Mouse (Mus musculus) E14TG2a.4 (cell line): ENCODE measurements around the gene Kif21b.

ENCODE experiments used
- H3K27me3 ChIP-seq: 2 replicates; pipeline ENCODE4 v1.6.1; 2014; ENCODE audit warnings: low read length, control low read depth; ENCODE audit not compliant: insufficient read depth
- H3K36me3 ChIP-seq: 2 replicates; pipeline ENCODE4 v1.6.1; 2014; ENCODE audit warnings: low read length, control low read depth; ENCODE audit not compliant: insufficient read depth
- H3K4me1 ChIP-seq: replicated peaks from 2 replicates; pipeline ENCODE4 v1.6.1; 2014; ENCODE audit warnings: low read depth, low read length, control low read depth
- H3K4me3 ChIP-seq: replicated peaks from 2 replicates; pipeline ENCODE4 v1.5.1; 2014; ENCODE audit warnings: mild to moderate bottlenecking, low read length
- H3K9me3 ChIP-seq: 2 replicates; pipeline ENCODE4 v1.6.1; 2014; ENCODE audit warnings: low read length, control low read depth
- CTCF ChIP-seq: conservative IDR thresholded peaks from 2 replicates; pipeline ENCODE4 v1.5.1; 2014; ENCODE audit warnings: low read length
- NANOG ChIP-seq: IDR thresholded peaks from 2 replicates; pipeline ENCODE4 v1.6.1; 2014; ENCODE audit warnings: borderline replicate concordance, low read length, mixed read lengths
- POU5F1 ChIP-seq: IDR thresholded peaks from 2 replicates; pipeline ENCODE4 v1.6.1; 2014; ENCODE audit warnings: low read length, borderline replicate concordance

The Kif21b gene

DNA sequence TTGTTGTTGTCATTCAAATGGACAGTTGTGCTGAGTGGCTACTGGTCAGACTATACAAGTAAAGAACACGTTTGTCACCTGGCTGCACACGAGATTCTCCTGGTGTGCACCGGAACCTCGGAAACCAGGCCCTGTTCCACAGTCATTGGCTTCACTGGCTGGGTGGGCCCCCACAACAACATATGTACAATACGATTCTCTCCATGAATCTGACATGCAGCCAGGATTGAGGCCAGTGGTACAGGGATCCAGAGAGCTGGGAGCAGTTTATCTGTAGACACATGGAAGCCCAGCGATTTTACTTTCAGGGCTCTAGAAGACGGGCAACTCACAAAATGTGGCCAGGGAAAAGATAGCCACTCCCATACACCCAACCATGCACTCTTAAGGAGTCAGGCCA is 27.5 kb upstream of the Kif21b start:
- H3K4me3 ChIP-seq = no peak overlapping the region
- TF ChIP-seq NANOG = no peak
- no peak for TF ChIP-seq POU5F1
- TF ChIP-seq CTCF = no peak

DNA sequence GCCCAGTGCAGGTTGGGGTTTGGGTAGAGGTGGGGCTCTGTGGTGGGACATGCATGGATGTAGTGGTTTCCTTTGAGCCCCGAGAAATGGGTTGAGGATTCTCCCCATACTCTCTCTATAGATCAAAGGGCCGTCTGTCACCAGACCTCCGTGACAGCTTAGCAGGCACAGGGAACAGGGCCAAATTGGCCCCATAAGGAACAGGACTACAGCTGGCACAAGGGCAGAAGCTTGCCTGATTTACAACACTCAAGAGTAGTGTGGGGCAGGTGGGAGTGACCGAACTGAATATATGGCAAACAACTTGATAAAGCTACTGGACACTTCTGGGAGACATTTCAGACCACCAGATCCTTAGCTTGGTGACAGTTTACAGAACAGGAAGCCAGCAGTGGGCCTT is 26.4 kb upstream of the Kif21b start:
- TF ChIP-seq CTCF (no peak), NANOG (no peak), POU5F1 (no peak)
- peak overlapping the region; percentile 78 for H3K4me3 ChIP-seq
- peaks cover 66% of the 10 kb centered on the region for H3K27me3 ChIP-seq
- H3K36me3 ChIP-seq = no peaks in the 10 kb centered on the region
- peaks cover 17% of the 10 kb centered on the region for H3K4me1 ChIP-seq
- H3K9me3 ChIP-seq = peaks cover 3% of the 10 kb centered on the region; the same call in 1 of the 2 replicates

More for the DNA sequence above, 27.5 kb upstream of the Kif21b start:
- Histone ChIP-seq H3K36me3 (no peaks in the 10 kb centered on the region), H3K27me3 (peaks cover 63% of the 10 kb centered on the region), H3K4me1 (peaks cover 17% of the 10 kb centered on the region), H3K9me3 (peaks cover 5% of the 10 kb centered on the region; the same call in 1 of the 2 replicates)

DNA sequence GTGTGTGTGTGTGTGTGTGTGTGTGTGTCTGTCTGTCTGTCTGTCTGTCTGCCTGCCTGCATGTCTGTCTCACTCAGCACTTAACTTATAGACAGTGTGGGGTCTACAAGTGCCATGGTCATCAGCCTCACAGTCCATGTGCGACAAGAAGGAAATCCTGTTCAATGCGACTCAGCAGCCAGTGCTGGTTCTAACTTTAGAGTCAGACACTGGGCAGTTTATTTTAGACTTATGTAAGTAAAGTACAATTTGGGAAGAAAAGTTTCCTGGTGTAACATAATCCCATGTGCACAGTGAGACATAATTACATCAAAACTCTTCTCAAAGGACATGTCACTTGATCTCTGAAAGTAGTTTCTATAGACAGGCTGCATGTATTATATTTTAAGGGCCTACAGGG is 21.7 kb upstream of the Kif21b start:
- Histone ChIP-seq H3K36me3 (no peaks in the 10 kb centered on the region), H3K27me3 (peaks cover 70% of the 10 kb centered on the region), H3K4me3 (no peak overlapping the region), H3K9me3 (peaks cover 3% of the 10 kb centered on the region; the same call in 1 of the 2 replicates), H3K4me1 (peaks cover 17% of the 10 kb centered on the region)
- no peak for TF ChIP-seq POU5F1
- TF ChIP-seq CTCF = no peak
- TF ChIP-seq NANOG = no peak

DNA sequence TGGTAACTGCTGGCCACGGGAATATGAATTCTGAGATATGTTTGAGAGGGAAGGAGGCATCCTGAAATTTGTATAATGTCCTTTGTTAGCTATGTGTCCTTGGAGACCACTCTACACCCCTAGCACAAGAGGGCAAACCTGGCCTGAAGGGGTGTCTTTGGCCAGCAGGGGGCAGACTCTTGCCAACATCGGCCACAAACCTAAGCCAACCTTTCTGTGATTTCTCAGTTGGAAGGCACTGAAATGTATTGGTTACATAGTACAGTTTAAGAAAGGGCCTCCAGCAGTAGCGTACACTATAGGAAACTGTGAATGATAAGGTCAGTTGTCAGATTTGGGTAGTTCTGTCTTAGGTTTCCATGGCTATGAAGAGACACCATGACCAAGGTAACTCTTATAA is 15.0 kb upstream of the Kif21b start:
- Histone ChIP-seq H3K4me3 (no peak overlapping the region), H3K27me3 (peaks cover 25% of the 10 kb centered on the region; the same call in 1 of the 2 replicates), H3K4me1 (peaks cover 19% of the 10 kb centered on the region), H3K36me3 (no peaks in the 10 kb centered on the region), H3K9me3 (peaks cover 3% of the 10 kb centered on the region; the same call in 1 of the 2 replicates)
- no peak for TF ChIP-seq POU5F1
- peak; percentile 76 for TF ChIP-seq CTCF
- TF ChIP-seq NANOG = no peak

DNA sequence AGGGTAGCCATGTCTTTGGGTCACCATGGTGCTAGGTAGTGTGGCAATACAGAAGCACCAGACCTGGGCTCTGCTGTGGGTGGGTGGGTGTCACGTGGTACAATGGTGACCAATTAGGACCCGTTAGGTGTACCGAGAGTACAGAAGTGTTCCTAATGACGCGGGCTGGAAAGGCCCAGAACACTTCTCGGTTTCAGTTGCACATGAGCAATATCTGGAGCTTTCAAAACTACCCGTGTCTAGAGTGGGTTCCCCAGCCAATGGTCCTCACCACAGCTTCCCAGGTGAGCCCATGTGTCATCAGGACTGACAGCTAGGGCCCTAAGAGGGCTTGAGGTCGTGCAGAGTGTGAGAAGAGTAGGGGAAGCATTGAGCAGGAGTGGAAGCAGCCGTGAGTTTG is 14.1 kb upstream of the Kif21b start:
- Histone ChIP-seq H3K4me1 (peaks cover 20% of the 10 kb centered on the region), H3K36me3 (no peaks in the 10 kb centered on the region), H3K27me3 (peaks cover 18% of the 10 kb centered on the region; the same call in 1 of the 2 replicates), H3K9me3 (peaks cover 3% of the 10 kb centered on the region; the same call in 1 of the 2 replicates), H3K4me3 (no peak overlapping the region)
- TF ChIP-seq CTCF = no peak
- TF ChIP-seq POU5F1 = no peak
- TF ChIP-seq NANOG = no peak

DNA sequence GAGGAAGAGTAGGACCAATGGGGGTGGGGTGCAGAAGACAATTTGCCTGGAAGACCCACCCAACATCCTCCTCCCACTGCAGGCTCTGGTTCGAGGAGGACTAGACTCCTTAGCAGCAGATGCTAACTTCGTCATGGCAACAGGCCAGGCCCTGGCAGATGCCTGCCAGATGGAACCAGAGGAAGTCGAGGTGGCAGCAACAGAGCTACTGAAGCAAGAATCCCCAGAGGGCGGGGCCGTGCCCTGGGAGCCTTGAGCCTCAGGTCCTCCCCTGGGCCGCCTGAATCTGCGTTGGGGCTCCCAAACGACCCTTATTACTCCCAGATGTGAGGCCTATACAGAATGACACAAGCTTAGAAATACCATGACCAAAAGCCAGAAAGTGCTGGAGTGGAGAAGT is 12.3 kb upstream of the Kif21b start:
- H3K27me3 ChIP-seq = peaks cover 15% of the 10 kb centered on the region
- H3K4me1 ChIP-seq = peaks cover 26% of the 10 kb centered on the region
- H3K4me3 ChIP-seq = no peak overlapping the region
- no peaks in the 10 kb centered on the region; the same call in 1 of the 2 replicates for H3K9me3 ChIP-seq
- TF ChIP-seq CTCF (no peak), POU5F1 (no peak), NANOG (no peak)
- H3K36me3 ChIP-seq = no peaks in the 10 kb centered on the region

DNA sequence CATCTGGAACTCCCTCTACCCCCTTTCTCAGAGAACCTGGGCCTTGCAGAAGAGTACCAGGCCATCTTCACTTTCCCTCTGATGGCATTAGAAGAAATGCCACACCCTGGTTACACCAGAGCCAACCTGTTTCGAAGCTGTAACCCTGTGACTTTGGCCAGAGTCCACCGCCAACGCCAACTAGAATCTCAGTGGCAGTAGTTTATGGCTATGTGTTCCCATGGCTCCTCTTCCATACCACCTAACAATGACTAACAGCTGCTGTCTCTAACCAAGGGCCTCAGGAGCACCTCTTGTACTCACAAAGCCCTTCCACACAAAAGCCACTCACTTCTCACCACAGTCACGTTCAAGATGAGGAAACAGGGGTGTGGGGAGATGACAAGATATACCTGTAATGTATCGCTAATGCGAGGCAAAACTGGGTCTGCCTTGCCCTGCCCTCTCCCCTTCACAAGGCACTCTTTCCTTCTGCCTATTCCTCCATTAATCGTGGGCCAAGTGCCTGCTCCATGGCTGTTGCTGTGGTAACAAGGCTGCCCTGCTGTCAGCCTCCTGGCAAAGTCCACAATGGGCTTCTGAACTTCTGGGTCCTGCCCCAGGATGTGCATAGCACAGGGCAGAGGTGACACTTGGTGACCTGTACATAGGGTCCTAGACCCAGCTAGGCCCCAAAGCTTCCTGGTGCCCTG is 11.5 kb upstream of the Kif21b start:
- Histone ChIP-seq H3K36me3 (no peaks in the 10 kb centered on the region), H3K4me1 (peaks cover 31% of the 10 kb centered on the region), H3K4me3 (no peak overlapping the region), H3K27me3 (peaks cover 21% of the 10 kb centered on the region), H3K9me3 (no peaks in the 10 kb centered on the region)
- no peak for TF ChIP-seq NANOG
- no peak for TF ChIP-seq CTCF
- no peak for TF ChIP-seq POU5F1

DNA sequence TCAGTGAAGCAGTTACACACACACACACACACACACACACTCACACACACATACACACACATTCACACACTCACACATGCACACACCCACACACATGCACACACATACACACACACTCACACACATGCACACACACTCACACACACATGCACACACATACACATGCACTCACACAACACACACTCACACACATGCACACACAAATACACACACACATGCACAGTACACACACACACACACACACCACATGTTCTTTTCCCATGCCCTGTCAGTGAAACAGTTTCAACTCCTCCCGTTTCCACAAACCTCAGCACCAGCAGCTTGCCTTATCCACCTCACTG is 11.0 kb upstream of the Kif21b start:
- TF ChIP-seq CTCF (no peak), NANOG (no peak), POU5F1 (no peak)
- Histone ChIP-seq H3K4me1 (peaks cover 31% of the 10 kb centered on the region), H3K4me3 (no peak overlapping the region), H3K9me3 (no peaks in the 10 kb centered on the region), H3K36me3 (no peaks in the 10 kb centered on the region), H3K27me3 (peaks cover 24% of the 10 kb centered on the region)
